Mouse (Mus musculus): ENCODE data around the gene Mthfd1.

GRCm38 (mm10) chr12:76311227-76311626, 56.1 kb downstream of the Mthfd1 start:
- no peak for TF ChIP-seq CTCF (conservative IDR thresholded peaks at IDR 0.05; ENCODE audit: low read length)
- no peak for TF ChIP-seq POU5F1 (IDR thresholded peaks at IDR 0.05; ENCODE audit: borderline replicate concordance, low read length)
- TF ChIP-seq NANOG (IDR thresholded peaks at IDR 0.05; ENCODE audit: borderline replicate concordance, low read length), result no peak

Measured in E14TG2a.4 (cell line).